Mouse (Mus musculus): ENCODE measurements at regions not wholly inside any gene's neighbourhood (a gene's known extent, or its start where the extent isn't known, plus 50 kb on each side); places are given as distances from the start of the nearest gene placed in this dataset.

DNA sequence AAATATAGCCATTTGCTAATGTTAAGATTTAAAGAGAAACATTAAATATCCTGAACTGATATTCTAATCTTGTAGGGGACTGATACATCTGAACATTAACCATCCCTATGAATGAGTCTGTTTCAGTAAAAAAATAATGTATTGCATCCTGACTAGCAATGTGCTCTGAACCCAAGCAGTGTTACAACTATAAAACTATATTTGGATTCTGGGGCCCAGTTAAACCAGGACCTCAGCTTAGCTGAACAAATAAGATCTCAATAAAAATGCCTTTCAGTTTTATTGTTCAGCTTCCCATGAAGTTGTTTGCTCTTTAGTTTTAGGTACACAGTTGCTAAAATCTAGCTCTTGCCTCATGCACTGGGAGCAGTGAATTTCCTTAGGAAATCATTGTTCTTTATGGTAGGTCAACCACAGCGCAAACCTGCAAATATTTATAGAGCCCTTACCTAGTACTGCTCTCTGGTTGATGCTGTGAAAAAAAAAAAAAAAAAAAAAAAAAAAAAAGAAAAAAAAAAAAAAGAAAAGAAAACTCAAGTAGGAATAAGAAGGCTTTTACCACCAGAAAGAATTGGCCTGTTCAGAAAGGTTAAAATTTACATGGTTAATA is 457.5 kb downstream of the Chl1 start:
- Histone ChIP-seq H3K27me3 (ENCODE audit: control insufficient read depth, insufficient read depth, low read depth, low read length) (no peaks in the 10 kb centered on the region), H3K27ac (ENCODE audit: low read length) (no peak overlapping the region), H3K4me2 (ENCODE audit: low read depth, low read length) (no peak overlapping the region), H3K4me3 (ENCODE audit: low read length) (no peak overlapping the region), H3K9ac (ENCODE audit: low read length) (no peak overlapping the region), H3K36me3 (ENCODE audit: control insufficient read depth, insufficient read depth, low read length) (no peaks in the 10 kb centered on the region), H3K4me1 (replicated peaks; ENCODE audit: control insufficient read depth, insufficient read depth, low read length) (no peaks in the 10 kb centered on the region), H3K9me3 (ENCODE audit: control insufficient read depth, low read length) (no peaks in the 10 kb centered on the region)
- ATAC-seq (ENCODE audit: low read depth), result no peak
- WGBS, result 77% methylated on average over 1 of the region's 1 CpGs

DNA sequence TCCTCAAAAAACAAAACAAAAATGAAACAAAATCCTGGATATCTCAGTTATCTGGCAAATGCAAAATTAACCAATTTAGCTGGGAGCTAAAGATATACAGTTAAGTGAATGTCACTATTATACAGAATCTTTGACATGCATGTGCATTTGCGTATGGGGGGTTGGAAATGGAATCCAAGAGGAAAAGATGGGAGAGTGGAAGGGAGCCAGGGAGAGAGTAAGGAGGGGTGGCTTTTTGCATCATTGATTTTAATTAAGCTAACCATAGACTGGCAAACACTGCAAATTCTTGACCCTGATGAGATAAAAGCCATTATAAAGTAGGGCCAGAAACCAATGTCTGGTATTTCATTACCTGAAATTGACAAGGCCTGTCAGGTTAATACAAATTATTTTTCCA is 488.8 kb downstream of the Chl1 start:
- H3K27me3 ChIP-seq (ENCODE audit: control insufficient read depth, insufficient read depth, low read depth, low read length), result no peaks in the 10 kb centered on the region
- H3K4me3 ChIP-seq (ENCODE audit: low read length), result no peak overlapping the region
- H3K36me3 ChIP-seq (ENCODE audit: control insufficient read depth, insufficient read depth, low read length), result no peaks in the 10 kb centered on the region
- no peak for ATAC-seq (ENCODE audit: low read depth)
- no peak overlapping the region for H3K4me2 ChIP-seq (ENCODE audit: low read depth, low read length)
- no peak overlapping the region for H3K9ac ChIP-seq (ENCODE audit: low read length)
- H3K9me3 ChIP-seq (ENCODE audit: control insufficient read depth, low read length), result no peaks in the 10 kb centered on the region
- no peak overlapping the region for H3K27ac ChIP-seq (ENCODE audit: low read length)
- no peaks in the 10 kb centered on the region for H3K4me1 ChIP-seq (replicated peaks; ENCODE audit: control insufficient read depth, insufficient read depth, low read length)
- 79% methylated on average over 1 of the region's 1 CpGs for WGBS

DNA sequence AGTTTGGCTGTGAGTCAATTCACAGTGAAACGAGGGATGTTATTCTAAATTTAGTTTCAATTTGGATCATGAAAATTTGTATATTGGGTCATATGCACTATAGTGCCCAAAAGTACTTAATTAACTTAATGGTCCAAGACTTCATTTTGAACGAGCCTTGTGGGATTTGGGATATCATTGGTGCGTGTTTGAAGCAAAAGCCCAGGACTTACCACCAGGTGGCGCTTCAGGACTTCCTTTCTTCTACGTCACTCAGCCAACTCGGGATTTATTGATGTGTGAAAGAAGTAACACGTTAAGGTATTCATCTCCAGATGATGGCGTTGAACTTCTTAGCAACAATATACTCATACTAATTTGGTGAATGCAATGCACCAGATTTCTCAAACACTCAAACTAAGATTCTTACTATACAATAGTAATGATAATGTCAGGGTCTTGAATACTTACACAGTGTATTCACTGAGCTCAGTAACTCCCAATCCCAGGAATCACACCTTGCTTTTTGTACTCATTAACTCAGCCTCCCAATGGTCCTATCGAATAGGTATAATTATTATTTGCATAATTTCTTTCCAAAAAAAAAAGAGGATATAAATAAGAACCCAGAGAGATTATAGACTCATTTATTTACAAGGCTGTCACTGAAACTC is 464.0 kb upstream of the Cntn6 start:
- ATAC-seq (ENCODE audit: low read depth), result peak; percentile 57
- H3K4me1 ChIP-seq (replicated peaks; ENCODE audit: control insufficient read depth, insufficient read depth, low read length), result no peaks in the 10 kb centered on the region
- no peaks in the 10 kb centered on the region for H3K36me3 ChIP-seq (ENCODE audit: control insufficient read depth, insufficient read depth, low read length)
- no peak overlapping the region for H3K9ac ChIP-seq (ENCODE audit: low read length)
- no peaks in the 10 kb centered on the region for H3K9me3 ChIP-seq (ENCODE audit: control insufficient read depth, low read length)
- no peaks in the 10 kb centered on the region for H3K27me3 ChIP-seq (ENCODE audit: control insufficient read depth, insufficient read depth, low read depth, low read length)
- H3K27ac ChIP-seq (ENCODE audit: low read length), result no peak overlapping the region
- 7% methylated on average over 9 of the region's 9 CpGs for WGBS
- H3K4me3 ChIP-seq (ENCODE audit: low read length), result no peak overlapping the region
- H3K4me2 ChIP-seq (ENCODE audit: low read depth, low read length), result no peak overlapping the region

DNA sequence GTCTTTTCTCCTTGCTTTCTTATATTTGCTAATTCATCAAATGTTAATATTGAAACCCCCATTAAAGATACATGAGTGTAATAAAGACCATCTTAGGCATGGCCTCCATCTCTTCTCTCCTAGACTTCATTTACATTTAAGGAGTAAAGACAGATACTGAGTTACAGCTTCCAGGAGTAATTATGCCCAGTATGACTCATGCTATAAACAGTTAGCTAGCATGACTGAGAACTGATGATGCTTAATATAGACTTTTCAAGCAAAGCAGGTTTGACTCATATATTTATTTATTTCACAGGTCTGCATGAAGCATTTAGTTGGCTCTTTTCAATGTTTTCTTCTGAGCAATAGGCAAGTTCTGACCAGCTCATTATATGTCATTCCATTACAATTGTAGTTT is 453.7 kb upstream of the Cntn6 start:
- H3K4me3 ChIP-seq (ENCODE audit: low read length), result no peak overlapping the region
- ATAC-seq (ENCODE audit: low read depth), result no peak
- H3K4me1 ChIP-seq (replicated peaks; ENCODE audit: control insufficient read depth, insufficient read depth, low read length), result no peaks in the 10 kb centered on the region
- no peaks in the 10 kb centered on the region for H3K27me3 ChIP-seq (ENCODE audit: control insufficient read depth, insufficient read depth, low read depth, low read length)
- no peak overlapping the region for H3K4me2 ChIP-seq (ENCODE audit: low read depth, low read length)
- no peak overlapping the region for H3K9ac ChIP-seq (ENCODE audit: low read length)
- no peaks in the 10 kb centered on the region for H3K36me3 ChIP-seq (ENCODE audit: control insufficient read depth, insufficient read depth, low read length)
- no peak overlapping the region for H3K27ac ChIP-seq (ENCODE audit: low read length)
- no peaks in the 10 kb centered on the region for H3K9me3 ChIP-seq (ENCODE audit: control insufficient read depth, low read length)

DNA sequence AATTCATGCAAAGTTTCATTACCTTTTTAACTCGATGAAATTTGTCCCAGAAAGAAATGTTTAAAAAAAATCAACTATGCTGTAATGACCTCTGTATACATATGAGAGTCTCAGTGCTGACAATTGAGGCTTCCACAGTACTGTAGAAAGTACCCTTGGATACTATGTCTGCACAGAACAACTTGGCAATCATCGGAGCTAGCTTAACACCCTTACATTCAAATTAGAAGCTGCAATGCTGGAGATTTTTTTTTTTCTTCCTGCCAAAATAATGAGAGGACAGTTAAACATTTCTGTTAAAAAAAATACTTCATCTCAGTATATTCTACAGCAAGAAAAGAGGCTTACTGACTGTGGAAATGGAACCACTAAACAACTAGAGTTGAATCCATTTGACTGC is 452.1 kb upstream of the Cntn6 start:
- H3K4me1 ChIP-seq (replicated peaks; ENCODE audit: control insufficient read depth, insufficient read depth, low read length), result no peaks in the 10 kb centered on the region
- no peaks in the 10 kb centered on the region for H3K9me3 ChIP-seq (ENCODE audit: control insufficient read depth, low read length)
- H3K27ac ChIP-seq (ENCODE audit: low read length), result no peak overlapping the region
- H3K4me3 ChIP-seq (ENCODE audit: low read length), result no peak overlapping the region
- ATAC-seq (ENCODE audit: low read depth), result no peak
- H3K4me2 ChIP-seq (ENCODE audit: low read depth, low read length), result no peak overlapping the region
- H3K36me3 ChIP-seq (ENCODE audit: control insufficient read depth, insufficient read depth, low read length), result no peaks in the 10 kb centered on the region
- WGBS, result 80% methylated on average over 2 of the region's 2 CpGs
- no peak overlapping the region for H3K9ac ChIP-seq (ENCODE audit: low read length)
- H3K27me3 ChIP-seq (ENCODE audit: control insufficient read depth, insufficient read depth, low read depth, low read length), result no peaks in the 10 kb centered on the region

DNA sequence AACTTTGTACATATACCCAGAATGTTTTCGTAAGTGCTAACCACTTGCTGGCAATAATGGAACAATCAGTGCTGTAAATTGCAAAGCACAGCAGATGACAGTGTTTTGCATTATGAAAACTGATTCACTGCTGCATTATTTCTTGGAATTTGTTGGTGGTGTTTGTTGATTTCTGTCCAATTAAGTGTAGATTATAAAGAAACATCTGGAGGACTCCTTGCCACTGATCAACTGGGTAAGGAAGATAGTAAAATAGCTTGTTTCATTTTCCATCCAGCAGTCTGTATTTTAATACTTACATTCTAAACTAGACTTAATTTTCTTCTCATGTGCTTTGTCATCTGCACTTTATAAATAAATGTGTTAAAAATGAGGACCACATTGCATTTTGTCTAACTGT is 436.6 kb upstream of the Cntn6 start:
- 44% methylated on average over 1 of the region's 1 CpGs for WGBS
- Histone ChIP-seq H3K36me3 (ENCODE audit: control insufficient read depth, insufficient read depth, low read length) (no peaks in the 10 kb centered on the region), H3K27me3 (ENCODE audit: control insufficient read depth, insufficient read depth, low read depth, low read length) (no peaks in the 10 kb centered on the region), H3K4me3 (ENCODE audit: low read length) (no peak overlapping the region), H3K9me3 (ENCODE audit: control insufficient read depth, low read length) (no peaks in the 10 kb centered on the region), H3K4me2 (ENCODE audit: low read depth, low read length) (no peak overlapping the region), H3K4me1 (replicated peaks; ENCODE audit: control insufficient read depth, insufficient read depth, low read length) (no peaks in the 10 kb centered on the region), H3K27ac (ENCODE audit: low read length) (no peak overlapping the region), H3K9ac (ENCODE audit: low read length) (no peak overlapping the region)
- peak; percentile 88 for ATAC-seq (ENCODE audit: low read depth)

DNA sequence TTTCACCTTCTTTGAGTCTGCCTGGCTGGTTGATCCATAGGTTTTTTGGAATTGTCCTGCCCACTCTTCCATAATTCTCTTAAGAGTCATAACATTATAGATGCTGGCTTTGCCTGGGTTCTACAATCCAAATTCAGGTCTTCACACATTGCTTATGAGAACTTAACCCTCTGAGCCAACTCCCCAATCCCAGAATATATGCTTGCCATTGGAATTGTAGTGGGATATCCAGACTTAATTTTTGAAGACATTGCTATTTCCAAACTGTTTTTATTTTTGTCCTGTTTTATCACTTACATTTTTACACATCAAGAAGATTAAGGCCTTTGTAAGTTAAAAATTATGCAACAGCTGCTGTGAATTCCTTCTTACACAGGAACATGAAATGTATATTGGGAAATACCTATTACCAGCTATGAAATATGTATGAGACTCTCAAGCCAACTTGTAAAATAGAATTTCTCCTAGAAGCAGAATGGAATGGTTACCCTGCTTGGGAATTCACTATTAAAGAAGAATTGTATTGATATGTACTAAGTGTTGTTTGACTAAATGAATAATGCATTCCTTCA is 430.8 kb upstream of the Cntn6 start:
- no peaks in the 10 kb centered on the region for H3K4me1 ChIP-seq (replicated peaks; ENCODE audit: control insufficient read depth, insufficient read depth, low read length)
- no peaks in the 10 kb centered on the region for H3K9me3 ChIP-seq (ENCODE audit: control insufficient read depth, low read length)
- no peaks in the 10 kb centered on the region for H3K27me3 ChIP-seq (ENCODE audit: control insufficient read depth, insufficient read depth, low read depth, low read length)
- H3K4me2 ChIP-seq (ENCODE audit: low read depth, low read length), result no peak overlapping the region
- no peaks in the 10 kb centered on the region for H3K36me3 ChIP-seq (ENCODE audit: control insufficient read depth, insufficient read depth, low read length)
- H3K4me3 ChIP-seq (ENCODE audit: low read length), result no peak overlapping the region
- no peak overlapping the region for H3K9ac ChIP-seq (ENCODE audit: low read length)
- no peak for ATAC-seq (ENCODE audit: low read depth)
- no peak overlapping the region for H3K27ac ChIP-seq (ENCODE audit: low read length)

DNA sequence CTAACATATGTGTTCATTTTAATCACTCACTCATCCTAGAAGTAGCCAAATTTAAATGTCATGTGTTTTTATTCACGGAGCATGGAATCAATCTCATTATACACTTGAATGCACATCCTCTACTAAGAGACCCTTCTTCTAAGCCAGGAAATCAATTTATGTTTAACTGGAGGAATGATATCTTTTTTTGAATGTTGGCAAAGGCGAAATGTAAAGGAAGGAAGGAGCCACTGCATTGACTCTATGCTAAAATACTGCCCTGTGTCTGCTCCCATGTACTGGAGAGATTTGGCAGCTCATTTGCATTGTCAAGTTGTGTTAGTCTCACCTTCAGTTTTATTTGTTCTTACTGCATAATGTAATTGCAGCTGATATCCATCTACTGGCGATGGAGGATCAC is 412.0 kb upstream of the Cntn6 start:
- Histone ChIP-seq H3K4me2 (ENCODE audit: low read depth, low read length) (no peak overlapping the region), H3K4me3 (ENCODE audit: low read length) (no peak overlapping the region), H3K9ac (ENCODE audit: low read length) (no peak overlapping the region), H3K9me3 (ENCODE audit: control insufficient read depth, low read length) (no peaks in the 10 kb centered on the region), H3K36me3 (ENCODE audit: control insufficient read depth, insufficient read depth, low read length) (no peaks in the 10 kb centered on the region), H3K4me1 (replicated peaks; ENCODE audit: control insufficient read depth, insufficient read depth, low read length) (no peaks in the 10 kb centered on the region), H3K27ac (ENCODE audit: low read length) (no peak overlapping the region), H3K27me3 (ENCODE audit: control insufficient read depth, insufficient read depth, low read depth, low read length) (no peaks in the 10 kb centered on the region)
- 62% methylated on average over 3 of the region's 3 CpGs for WGBS
- ATAC-seq (ENCODE audit: low read depth), result no peak

DNA sequence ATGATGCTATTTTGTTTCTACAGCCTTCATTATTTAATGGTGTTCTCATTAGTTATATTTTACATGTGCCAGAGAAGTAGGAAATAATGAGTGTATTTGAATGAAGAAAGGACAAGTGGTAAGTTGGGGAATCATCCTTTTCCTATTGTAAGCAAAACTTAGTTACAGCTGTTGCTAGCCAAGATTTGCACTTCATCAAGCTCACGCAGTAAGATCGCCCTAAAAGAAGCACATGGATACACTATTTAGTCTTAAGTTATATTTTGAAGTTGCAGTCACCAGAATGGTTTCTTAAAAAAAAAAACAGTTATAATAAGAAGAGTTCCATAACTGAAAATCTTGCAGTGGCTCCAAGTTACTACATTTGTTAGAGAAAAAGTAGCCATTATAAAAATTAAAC is 410.3 kb upstream of the Cntn6 start:
- Histone ChIP-seq H3K4me1 (replicated peaks; ENCODE audit: control insufficient read depth, insufficient read depth, low read length) (no peaks in the 10 kb centered on the region), H3K4me2 (ENCODE audit: low read depth, low read length) (no peak overlapping the region), H3K4me3 (ENCODE audit: low read length) (no peak overlapping the region), H3K9ac (ENCODE audit: low read length) (no peak overlapping the region), H3K9me3 (ENCODE audit: control insufficient read depth, low read length) (no peaks in the 10 kb centered on the region), H3K36me3 (ENCODE audit: control insufficient read depth, insufficient read depth, low read length) (no peaks in the 10 kb centered on the region), H3K27ac (ENCODE audit: low read length) (no peak overlapping the region), H3K27me3 (ENCODE audit: control insufficient read depth, insufficient read depth, low read depth, low read length) (no peaks in the 10 kb centered on the region)
- 68% methylated on average over 2 of the region's 2 CpGs for WGBS
- peak; percentile 76 for ATAC-seq (ENCODE audit: low read depth)

All from lung, embryonic 16.5 days (tissue).